Mouse (Mus musculus) kidney, adult 2 months (tissue): ENCODE measurements around the gene Rnaseh2c.

Experiments used
- CTCF ChIP-seq: fragments of 200-500 bp; conservative IDR thresholded peaks from 2 replicates; pipeline ENCODE4 v1.5.1; 2011; ENCODE audit warnings: low read depth, mild to moderate bottlenecking, control low read depth, low read length, moderate library complexity, mixed read lengths; ENCODE audit not compliant: insufficient read depth, insufficient read length
- POLR2A ChIP-seq: fragments of 200-500 bp; IDR thresholded peaks from one replicate; pipeline ENCODE4 v1.6.1; 2011; ENCODE audit warnings: low read depth, low read length, control low read depth

- TF ChIP-seq POLR2A = no peak
- no peak for TF ChIP-seq CTCF
Measured at GRCm38 (mm10) chr19:5649298-5649741, 47.6 kb downstream of the Rnaseh2c start.
